Mouse (Mus musculus): ENCODE results near the gene Car11.

Gene Car11

DNA sequence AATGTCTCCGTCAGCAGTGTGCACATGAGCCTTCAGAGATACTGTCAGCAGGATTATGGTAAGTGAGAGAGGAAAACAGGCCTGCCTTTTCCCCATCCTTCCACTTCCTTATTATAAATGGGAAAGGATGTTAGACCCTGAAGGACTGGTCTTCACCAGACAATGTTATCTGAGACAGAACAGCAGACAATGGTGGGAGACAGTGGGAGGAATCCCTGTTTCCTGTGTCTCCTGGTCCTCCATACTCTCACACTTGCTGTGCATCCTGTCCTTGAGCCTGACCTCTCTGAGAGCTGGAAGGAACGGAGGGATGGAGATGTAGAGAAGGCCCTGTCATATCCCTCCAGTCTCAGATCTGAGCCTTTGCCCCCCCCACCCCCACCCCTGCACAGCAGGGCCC, 7.3 kb upstream of the Car11 start:
- DNase-seq = no peak

DNA sequence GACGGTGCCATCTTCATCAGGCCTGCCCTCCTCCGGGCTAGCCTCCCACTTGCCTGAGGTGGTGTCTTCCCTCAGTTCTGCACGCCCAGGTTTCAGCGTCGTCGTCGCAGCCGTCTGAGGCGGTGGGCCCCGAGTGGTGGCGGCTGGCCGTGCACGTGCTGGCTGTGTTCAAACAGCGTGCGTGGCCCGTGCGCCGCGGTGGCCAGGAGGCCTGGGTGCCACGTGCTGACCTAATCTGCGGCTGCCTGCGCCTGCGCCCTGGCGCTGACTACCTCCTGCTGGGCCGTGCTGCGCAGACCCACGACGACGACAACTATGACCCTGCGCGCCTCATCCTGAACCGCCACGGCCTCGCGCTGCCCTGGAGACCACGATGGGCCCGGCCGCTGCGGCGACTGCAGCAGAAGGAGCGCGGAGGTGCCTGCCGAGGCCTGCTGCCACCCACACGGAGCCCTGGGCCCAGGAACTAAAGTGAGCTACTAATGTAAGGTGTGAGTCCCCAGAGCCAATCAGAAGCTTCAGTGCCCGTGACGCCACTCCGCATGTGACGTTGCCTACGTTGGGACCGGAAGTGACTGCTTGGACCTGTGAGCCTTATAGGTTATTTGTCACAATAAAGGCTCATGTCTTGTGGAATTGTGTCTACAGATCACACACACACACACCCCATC, 5.6 kb upstream of the Car11 start, which contains the start of gene Sec1:
TSS of gene Sec1 (minus strand) at position 482 of the 671 bp plus-strand sequence.
- no peak for DNase-seq

DNA sequence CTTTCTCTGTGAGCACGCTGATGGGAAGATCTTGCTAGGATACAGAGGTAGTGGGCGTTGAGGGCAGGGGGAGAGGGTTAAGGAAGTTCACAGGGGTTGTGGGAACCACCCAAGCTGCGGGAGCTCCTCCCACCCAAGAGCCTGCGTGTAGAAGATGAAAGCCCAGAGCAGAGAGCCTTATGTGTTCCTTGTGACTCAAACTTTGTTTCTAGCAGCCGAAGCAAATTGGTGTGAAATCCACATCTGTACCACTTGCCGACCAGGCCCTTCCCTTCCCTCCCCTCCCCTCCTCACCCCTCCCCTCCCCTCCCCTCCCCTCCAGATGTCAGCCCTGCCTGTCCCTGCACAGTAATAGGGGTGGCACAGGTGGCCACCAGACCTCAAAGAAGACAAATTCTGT, 4.5 kb upstream of the Car11 start:
- DNase-seq = no peak

DNA sequence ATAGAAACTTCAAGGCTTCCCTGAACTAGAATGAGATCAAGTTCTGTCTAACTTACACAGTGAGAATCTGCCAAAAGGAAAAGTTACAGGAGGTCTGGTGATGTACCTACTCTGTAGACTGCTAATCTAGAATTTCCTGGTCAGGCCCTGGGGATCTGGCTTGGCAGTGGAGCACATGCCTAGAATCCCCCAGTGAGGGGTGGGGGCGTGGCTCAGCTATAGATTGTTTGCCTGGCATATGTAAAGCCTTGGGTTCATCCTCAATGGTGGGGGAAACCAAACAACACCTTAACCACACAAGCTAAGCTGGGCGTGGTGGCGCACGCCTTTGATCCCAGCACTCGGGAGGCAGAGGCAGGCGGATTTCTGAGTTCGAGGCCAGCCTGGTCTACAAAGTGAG, 1.7 kb upstream of the Car11 start:
- no peak for DNase-seq

DNA sequence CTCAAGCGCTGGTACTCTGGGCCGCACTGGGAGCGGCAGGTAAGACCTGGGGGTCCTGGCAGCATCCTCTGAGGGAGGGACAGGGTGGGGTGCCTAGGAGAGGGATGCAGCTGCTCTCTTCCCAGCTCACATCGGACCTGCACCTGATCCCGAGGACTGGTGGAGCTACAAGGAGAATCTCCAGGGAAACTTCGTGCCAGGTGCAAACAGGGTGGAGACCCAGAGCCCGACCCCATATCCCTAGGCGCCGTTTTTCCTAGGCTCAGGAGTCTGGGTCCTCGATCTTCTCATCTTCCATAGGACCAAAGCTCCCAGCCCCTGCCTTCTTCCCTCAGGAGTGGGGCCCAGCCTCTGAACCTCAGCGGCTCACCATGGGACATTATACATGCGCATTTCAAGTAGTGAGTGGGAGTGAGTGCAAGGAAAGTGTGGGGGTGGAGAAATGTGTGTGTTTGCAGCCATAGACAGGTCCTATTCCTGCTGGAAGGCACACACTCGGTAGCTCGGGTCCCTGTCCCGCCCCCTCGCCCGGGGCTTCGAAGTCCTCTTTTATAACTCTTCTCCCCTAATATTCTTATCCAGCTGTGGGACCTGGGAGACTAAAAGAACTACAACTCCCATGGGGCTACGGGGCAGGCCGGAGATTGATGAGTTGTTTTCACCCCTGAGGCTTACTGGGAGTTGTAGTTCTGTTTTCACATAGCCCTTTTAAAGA, 815 bp downstream of the Car11 start:
- DNase-seq = peak; percentile 89 to 92

DNA sequence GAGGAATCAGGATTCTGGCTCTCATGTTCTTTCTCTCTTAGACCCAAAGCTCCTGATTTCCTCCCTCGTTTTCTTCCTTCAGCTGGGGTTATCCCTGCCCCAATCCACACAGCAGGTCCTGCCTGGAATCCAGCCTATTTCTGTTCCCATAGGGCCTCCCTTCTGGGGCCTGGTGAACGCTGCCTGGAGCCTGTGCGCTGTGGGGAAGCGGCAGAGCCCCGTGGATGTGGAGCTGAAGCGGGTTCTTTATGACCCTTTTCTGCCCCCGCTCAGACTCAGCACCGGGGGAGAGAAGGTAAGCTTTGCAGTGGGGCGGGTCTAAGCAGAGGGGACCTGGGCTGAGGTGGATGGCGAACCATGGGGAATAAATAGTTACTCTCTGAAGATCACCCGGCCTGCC, 1.4 kb downstream of the Car11 start:
- DNase-seq = no peak

DNA sequence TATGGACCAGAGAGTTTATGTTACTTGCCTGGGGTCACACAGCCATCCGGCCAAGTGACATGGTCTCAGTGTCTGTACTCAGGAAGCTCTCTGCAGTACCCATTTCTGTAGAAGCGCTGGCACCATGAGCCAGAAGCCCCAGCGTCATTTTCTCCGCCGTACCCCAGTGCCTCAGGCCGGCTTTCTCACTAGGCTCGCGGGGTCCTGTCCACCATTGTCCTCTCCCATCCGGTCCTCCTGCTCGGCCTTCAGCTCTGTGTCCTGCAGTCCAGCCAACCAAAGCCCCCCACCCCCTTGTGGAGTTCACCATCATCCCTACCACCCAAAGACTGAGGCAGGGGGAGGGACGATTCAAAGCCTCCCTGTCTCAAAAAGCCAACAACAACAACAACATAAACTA, 2.0 kb downstream of the Car11 start:
- no peak for DNase-seq

DNA sequence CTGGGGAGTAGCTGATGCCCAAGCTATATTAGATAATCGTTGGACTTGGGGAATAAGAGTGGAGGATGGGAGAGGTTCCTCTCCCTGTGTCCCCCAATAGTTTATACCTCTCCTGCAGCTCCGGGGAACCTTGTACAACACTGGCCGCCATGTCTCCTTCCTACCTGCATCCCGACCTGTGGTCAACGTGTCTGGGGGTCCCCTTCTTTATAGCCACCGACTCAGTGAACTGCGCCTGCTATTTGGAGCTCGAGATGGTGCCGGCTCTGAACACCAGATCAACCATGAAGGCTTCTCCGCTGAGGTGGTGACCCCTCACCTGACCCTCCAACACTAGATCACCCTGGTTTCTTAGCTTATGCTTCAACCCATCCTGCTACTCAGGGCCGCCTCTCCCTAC, 2.7 kb downstream of the Car11 start:
- no peak for DNase-seq

DNA sequence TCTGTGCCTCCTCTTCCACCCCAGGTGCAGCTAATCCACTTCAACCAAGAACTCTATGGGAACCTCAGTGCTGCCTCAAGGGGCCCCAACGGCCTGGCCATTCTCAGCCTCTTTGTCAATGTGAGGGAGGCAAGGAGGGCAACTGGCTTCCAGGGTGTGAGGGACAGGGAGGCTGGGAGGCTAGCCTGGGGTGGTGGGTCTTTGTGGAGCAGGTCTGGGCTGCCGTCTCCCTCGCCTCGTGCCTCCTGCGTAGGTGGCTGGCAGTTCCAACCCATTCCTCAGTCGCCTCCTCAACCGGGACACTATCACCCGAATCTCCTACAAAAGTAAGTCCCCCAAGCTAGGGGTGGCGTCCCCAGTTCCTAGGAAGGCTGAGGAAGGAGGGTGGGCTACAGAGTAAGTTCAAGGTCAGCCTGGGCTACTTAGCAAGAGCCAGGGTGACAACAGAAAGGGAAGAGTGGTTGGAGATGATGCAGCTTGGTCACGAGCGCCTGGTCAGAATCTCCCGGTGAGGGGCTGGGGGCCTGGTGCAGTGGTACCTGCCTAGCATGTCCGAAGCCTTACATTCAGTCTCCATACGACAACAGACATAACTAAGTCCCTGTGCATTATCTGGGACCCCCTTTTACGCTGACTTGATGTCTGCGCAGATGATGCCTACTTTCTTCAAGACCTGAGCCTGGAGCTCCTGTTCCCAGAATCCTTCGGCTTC, 3.3 kb downstream of the Car11 start:
- no peak for DNase-seq

DNA sequence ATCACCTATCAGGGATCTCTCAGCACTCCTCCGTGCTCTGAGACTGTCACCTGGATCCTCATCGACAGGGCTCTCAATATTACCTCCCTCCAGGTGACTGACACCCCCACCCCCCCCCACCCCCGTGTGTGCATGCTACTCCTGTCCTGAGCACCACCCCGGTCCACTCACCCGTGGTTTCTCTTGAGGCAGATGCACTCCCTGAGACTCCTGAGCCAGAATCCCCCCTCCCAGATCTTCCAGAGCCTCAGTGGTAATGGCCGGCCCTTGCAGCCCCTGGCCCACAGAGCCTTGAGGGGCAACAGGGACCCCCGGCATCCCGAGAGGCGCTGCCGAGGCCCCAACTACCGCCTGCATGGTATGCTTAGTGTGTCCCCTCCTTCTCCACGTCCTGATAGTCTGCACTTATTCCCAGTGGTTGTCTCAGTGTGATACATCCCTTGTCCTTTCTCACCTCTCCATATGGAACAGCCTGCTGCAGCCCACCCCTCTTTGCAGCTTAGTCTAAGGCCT, 3.9 kb downstream of the Car11 start:
- no peak for DNase-seq

DNA sequence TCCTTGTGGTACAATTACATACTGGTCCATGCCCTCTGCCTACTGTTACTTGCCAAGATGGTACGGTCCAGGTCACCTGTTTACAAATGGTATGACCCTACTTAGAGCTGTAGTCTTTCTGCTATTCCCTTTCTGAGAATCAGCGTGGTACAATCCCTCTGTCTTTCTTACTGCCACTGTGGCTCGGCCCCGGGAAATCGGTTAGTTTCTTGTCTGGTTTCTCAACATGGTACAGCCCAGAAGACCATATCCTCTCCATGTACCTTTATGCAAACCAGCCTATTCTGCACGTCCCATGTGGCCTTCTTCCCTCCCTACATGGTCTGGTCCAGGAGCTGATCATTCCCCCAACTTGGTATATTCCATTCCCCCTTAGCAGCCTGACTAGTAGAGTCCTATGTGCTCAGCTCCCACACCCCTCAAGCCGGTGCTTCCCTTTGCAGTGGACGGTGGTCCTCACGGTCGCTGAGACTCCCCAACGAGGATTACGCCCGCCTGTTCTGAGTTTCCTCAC, 4.5 kb downstream of the Car11 start:
- DNase-seq = peak; percentile 69 to 81

DNA sequence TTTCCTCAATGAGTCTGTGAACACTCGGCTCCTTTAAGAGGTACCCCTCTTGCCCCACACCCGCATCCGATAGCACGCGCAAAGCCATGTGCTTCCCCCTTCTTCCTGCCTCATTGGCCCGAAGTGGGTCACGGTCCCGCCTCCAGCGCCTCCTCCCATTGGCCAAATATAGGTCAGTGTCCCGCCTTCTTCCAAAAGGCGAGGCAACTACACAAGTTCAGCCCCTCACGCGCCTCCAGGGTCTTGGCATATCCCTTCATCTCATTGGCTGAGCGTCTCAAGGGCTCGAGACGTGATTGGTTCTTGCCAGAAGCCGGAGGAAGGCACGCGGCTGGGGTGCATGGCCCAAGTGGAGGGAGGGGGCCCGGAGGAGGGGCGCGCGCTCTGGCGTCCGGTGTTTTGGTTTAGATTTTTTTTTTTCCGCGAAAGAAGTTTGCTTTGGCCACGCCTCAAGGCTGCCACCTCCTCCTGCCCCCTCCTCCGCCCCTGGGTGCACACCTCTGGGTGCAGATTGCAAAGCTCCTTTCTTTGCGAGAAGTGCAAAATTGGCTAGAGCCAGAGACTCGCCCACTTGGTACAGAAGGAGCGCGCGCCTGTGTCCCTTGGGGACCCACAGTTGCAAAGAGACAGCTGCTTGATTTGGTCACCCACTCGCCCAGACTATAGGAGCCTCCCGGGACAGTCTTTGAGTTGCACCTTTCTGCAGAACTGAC, 5.2 kb downstream of the Car11 start, which contains the start of gene Dbp:
TSS of gene Dbp (plus strand) at position 359 of the 713 bp plus-strand sequence.
- peak; percentile 98 to 100 for DNase-seq

DNA sequence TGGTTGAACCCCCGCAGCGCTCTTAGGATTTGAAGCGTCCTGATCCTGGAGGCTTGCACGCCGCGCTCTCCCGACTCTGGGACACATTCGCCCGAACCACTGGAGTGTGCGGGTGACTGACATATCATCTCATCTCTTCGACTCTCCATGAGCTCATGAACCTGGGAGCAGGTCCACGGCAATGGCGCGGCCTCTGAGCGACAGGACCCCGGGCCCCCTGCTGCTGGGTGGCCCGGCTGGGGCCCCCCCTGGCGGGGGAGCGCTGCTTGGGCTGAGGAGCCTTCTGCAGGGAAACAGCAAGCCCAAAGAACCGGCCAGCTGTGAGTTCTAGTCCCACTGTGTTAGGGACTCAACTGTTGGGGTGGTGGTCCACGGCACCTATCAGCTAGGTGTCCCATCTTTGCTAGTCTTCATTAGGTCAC, 5.8 kb downstream of the Car11 start:
- no peak for DNase-seq

DNA sequence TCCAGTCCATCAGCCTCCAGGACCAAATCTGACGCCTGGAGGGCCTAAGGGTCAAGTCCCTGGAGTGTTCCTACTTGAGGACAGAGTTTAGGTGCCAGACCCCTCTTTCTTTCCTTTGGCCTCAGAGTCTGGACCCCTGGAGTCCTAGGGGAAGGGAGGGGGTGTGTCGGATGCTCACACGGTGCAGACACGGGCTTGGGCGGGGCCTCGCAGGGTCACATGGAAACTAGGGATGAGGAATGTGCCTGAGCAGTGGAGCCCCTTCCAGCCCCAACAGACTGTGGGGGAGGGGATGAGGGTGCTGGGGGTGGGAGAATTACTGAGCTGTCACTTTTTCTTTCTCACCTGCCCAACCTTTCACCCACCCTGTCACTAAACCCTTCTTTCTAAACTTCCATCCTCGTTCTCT, 6.2 kb downstream of the Car11 start:
- DNase-seq = peak; percentile 94 to 95

DNA sequence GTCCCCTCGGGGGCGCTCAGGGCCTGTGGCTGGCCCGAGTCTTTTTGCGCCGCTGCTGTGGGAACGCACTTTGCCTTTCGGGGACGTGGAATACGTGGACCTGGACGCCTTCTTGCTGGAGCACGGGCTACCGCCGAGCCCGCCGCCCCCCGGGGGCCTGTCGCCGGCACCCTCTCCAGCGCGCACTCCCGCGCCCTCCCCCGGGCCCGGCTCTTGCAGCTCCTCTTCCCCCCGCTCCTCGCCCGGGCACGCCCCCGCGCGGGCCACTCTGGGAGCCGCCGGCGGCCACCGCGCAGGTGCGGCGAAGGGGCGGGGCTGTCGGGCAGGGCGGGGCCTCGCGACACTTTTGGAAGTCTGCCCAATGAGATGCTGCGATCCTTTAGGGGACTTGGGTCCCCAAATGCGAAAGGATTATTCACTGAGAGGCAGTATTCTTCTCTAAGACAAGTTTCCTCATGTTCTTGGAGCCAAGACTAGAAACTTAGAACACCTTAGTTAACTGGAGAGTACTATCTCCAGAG, 7.1 kb downstream of the Car11 start:
- peak; percentile 89 to 94 for DNase-seq

DNA sequence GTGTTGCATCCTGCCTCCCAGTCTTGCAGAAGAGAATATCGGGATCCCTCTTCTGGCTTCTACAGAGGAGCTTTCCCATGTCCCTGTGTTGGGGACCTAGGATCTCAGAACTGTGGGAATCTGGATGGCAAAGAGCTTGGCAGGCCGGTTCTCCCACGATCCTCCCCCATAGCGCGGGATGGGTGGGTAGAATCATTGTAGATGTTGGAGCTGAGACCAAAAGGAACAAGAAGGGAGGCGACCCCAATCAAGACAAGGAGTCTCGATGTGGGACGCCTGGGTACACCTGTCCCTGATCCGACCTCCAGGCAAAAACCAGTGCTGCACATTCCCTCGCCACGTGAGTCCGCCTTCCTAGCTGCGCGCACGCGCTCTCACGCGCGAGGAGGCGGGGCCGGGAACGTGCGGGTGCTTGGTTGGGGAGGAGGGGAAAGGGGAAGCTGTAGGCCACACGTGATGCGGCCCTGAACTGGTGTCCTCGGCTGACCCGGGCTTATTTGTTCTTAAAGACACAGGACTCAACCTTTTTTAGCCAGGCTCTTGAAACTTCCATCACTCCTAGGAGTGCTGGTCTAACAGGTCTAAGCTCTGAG, 7.8 kb downstream of the Car11 start:
- DNase-seq = peak; percentile 99

DNA sequence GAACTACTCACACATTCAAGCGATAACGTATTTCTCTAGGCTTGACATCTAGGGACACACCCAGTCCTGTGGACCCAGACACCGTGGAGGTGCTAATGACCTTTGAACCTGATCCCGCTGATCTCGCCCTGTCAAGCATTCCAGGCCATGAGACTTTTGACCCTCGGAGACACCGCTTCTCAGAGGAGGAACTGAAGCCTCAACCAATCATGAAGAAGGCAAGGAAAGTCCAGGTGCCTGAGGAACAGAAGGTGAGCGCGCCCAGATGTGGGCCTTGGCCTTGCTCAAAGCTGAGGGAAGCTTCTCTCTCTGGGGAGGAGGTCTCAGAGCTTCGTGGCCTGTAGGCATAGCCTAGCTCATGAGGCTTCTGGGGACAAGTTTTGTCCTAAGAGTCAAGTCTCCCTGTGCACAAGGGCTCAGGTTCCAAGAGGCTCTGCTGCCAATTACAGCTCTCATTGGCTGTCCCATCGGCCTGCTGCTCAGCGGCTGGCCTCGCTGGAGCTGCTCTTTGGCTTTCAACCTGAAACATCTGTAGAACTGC, 8.6 kb downstream of the Car11 start:
- DNase-seq = peak; percentile 79 to 90

DNA sequence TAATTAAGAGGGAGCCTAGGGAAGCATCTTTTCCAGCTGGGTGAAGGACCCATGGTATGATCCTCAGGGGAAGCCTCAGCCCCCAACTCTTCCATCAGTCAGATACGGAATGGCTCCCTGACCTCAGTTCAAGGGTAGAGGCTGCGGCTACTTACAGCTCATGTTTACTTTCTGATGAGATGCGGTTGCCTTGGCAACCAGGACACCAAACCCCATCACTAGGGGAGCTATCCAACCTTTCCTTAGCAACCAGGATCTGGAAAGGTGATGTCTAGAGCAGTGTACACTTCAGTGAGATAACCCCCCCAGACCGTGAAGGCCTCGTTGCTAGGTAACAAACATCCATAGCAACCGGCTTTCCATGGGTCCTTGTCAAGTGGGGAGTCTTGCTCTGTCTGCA, 9.4 kb downstream of the Car11 start:
- DNase-seq = peak in 1 of 2 experiments; percentile 40

DNA sequence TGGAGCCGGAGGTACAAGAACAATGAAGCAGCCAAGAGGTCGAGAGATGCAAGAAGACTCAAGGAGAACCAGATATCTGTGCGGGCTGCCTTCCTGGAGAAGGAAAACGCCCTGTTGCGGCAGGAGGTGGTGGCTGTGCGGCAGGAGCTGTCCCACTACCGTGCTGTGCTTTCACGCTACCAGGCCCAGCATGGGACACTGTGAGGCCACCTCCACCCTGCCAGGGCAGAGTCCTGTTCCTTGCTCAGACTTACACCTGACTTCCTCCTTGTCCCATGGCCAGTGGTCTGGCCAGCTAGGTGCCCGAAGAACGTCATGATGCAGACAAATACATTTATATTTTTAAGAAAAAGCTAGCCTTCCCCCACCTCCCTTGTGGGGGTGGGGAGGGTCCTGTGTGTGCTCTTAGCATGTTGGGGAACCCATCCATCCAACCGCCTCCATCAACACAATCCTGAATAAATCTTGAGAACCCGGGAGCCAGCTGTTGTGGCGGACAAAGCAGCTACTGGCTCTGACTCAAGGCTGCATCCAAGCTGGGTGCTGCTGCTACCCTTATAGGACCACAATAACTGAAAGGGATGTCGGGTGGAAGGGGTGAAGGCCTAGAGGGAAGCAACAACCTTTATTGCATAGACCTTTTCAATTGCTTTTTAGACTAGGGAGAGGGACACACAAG, 10.2 kb downstream of the Car11 start:
- peak in 1 of 2 experiments; percentile 43 for DNase-seq

DNA sequence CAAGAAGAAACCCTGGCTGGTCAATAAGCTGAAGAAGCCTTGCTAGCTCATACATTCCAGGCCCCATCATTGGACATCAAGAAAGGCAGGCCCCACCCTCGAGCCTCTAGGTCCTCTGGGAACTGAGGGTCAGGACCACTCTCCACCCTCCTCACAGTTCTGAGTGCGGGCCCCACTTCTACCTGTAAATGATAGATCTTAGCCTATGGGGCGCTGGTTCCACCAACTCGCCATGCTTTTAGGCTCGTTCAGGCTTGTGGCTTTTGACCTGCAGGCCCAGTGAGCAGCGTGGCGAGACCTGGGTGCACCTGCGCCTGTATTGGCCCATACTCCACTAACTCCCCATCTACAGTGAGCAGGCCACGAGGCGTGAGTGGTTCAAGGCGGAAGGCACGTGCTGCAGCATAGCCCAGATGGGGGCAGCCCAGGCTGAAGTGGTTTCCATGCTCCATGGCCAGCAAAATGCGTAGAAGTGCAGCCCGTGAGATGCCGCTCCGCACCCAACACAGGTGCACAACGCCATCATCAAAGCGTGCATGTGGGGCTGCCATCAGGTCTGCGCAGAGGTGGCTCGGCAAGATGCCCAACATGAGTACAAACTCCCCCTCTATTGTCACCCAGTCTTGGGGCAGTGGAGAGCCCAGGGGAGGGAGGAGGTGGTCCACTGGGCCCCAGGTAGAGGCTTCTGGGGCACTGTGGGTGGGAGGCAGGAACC, 11.0 kb downstream of the Car11 start:
- DNase-seq = peak in 1 of 2 experiments; percentile 51
